Mouse (Mus musculus) heart, postnatal 10 days (tissue): ENCODE measurements at regions not wholly inside any gene's neighbourhood (a gene's known extent, or its start where the extent isn't known, plus 50 kb on each side); places are given as distances from the start of the nearest gene placed in this dataset.

ENCODE experiments used
- DNase-seq, 2 experiments: peaks; one replicate each; pipeline ENCODE4 v3.0.0; 2021
- intact Hi-C: fragments of 180-260 bp; cut with DNase I; formaldehyde crosslinking; loops from one replicate; pipeline ENCODE4 v1.15.1; 2025

- DNase-seq = no peak
- intact Hi-C loops = no loop called here
Observed at GRCm38 (mm10) chr1:77820101-77820500, 305.2 kb upstream of the Epha4 start.

GRCm38 (mm10) chr1:77815451-77815850 is 300.6 kb upstream of the Epha4 start:
- intact Hi-C loops = no loop called here
- no peak for DNase-seq

GRCm38 (mm10) chr1:77811573-77811972 is 296.7 kb upstream of the Epha4 start:
- intact Hi-C loops = no loop called here
- DNase-seq = no peak

GRCm38 (mm10) chr1:77790974-77791373 is 276.1 kb upstream of the Epha4 start:
- DNase-seq = no peak
- intact Hi-C loops = no loop called here

- DNase-seq = peak; percentile 4 to 9
Observed at GRCm38 (mm10) chr1:77754326-77754725, 239.4 kb upstream of the Epha4 start.

GRCm38 (mm10) chr1:77748483-77749465 is 233.9 kb upstream of the Epha4 start:
- intact Hi-C loops = no loop called here
- DNase-seq = no peak

More at GRCm38 (mm10) chr1:77754326-77754725, 239.4 kb upstream of the Epha4 start:
- intact Hi-C loops = no loop called here

GRCm38 (mm10) chr1:77732099-77732498 is 217.2 kb upstream of the Epha4 start:
- intact Hi-C loops = no loop called here
- no peak for DNase-seq

GRCm38 (mm10) chr1:77727561-77727960 is 212.7 kb upstream of the Epha4 start:
- no peak for DNase-seq
- intact Hi-C loops = no loop called here

GRCm38 (mm10) chr1:77723246-77723645 is 208.4 kb upstream of the Epha4 start:
- no peak for DNase-seq
- intact Hi-C loops = no loop called here

- intact Hi-C loops = no loop called here
Observed at GRCm38 (mm10) chr1:77720859-77721258, 206.0 kb upstream of the Epha4 start.

GRCm38 (mm10) chr1:77713001-77713400 is 198.1 kb upstream of the Epha4 start:
- no peak for DNase-seq
- intact Hi-C loops = no loop called here

More at GRCm38 (mm10) chr1:77720859-77721258, 206.0 kb upstream of the Epha4 start:
- no peak for DNase-seq

- DNase-seq = no peak
- intact Hi-C loops = no loop called here
Observed at GRCm38 (mm10) chr1:77708202-77709020, 193.5 kb upstream of the Epha4 start.

GRCm38 (mm10) chr1:77695228-77696018 is 180.5 kb upstream of the Epha4 start:
- intact Hi-C loops = no loop called here
- DNase-seq = no peak

GRCm38 (mm10) chr1:77663345-77663744 is 148.5 kb upstream of the Epha4 start:
- intact Hi-C loops = no loop called here
- DNase-seq = no peak

GRCm38 (mm10) chr1:77660436-77660835 is 145.5 kb upstream of the Epha4 start:
- intact Hi-C loops = no loop called here
- no peak for DNase-seq

- intact Hi-C loops = no loop called here
- DNase-seq = no peak
Observed at GRCm38 (mm10) chr1:77637025-77637424, 122.1 kb upstream of the Epha4 start.

GRCm38 (mm10) chr1:77629496-77630281 is 114.8 kb upstream of the Epha4 start:
- intact Hi-C loops = no loop called here
- DNase-seq = no peak

GRCm38 (mm10) chr1:77628861-77629260 is 114.0 kb upstream of the Epha4 start:
- DNase-seq = no peak
- intact Hi-C loops = no loop called here

GRCm38 (mm10) chr1:77617490-77617889 is 102.6 kb upstream of the Epha4 start:
- no peak for DNase-seq
- intact Hi-C loops = no loop called here

GRCm38 (mm10) chr1:77600509-77600908 is 85.6 kb upstream of the Epha4 start:
- intact Hi-C loops = no loop called here
- DNase-seq = no peak
